Mouse (Mus musculus) 3134 (cell line): ENCODE data around the gene Nt5dc3.
A peak's percentile ranks its signal among the peaks of the same experiment; 100 is the strongest.

Experiments used
- DNase-seq: peaks from one replicate; pipeline ENCODE4 v3.0.0-alpha.2; 2011; ENCODE audit warnings: low spot score; ENCODE audit not compliant: insufficient read length; ENCODE audit errors: extremely low read depth

The Nt5dc3 gene

GRCm38 (mm10) chr10:86862496-86862895 is 83.7 kb downstream of the Nt5dc3 start:
- DNase-seq, result no peak

GRCm38 (mm10) chr10:86863429-86863828 is 84.6 kb downstream of the Nt5dc3 start:
- no peak for DNase-seq

GRCm38 (mm10) chr10:86872121-86872520 is 93.3 kb downstream of the Nt5dc3 start:
- DNase-seq, result no peak

GRCm38 (mm10) chr10:86872591-86872990 is 93.8 kb downstream of the Nt5dc3 start:
- DNase-seq, result no peak

GRCm38 (mm10) chr10:86878721-86879120 is 99.9 kb downstream of the Nt5dc3 start:
- DNase-seq, result no peak

- peak; percentile 80 for DNase-seq
Observed at GRCm38 (mm10) chr10:86880071-86880806, 101.4 kb downstream of the Nt5dc3 start.

GRCm38 (mm10) chr10:86881448-86881847 is 102.6 kb downstream of the Nt5dc3 start:
- DNase-seq, result no peak

GRCm38 (mm10) chr10:86886434-86886833 is 107.6 kb downstream of the Nt5dc3 start:
- no peak for DNase-seq
